Mouse (Mus musculus) ES-Bruce4 (cell line): Measurements from ENCODE around the gene Muc5ac. TPM values are rescaled to one million over a fixed set of nuclear protein-coding genes. Genes with fewer than 3 reads are reported as not detected.

Experiments used
- H3K27ac ChIP-seq: 2 replicates; pipeline ENCODE4 v1.5.1; 2012; ENCODE audit warnings: low read length, inconsistent platforms; ENCODE audit not compliant: insufficient read depth
- H3K27me3 ChIP-seq: 2 replicates; pipeline ENCODE4 v1.6.1; 2012; ENCODE audit warnings: mild to moderate bottlenecking, low read length, inconsistent platforms; ENCODE audit not compliant: control insufficient read depth, poor library complexity, insufficient read depth, severe bottlenecking
- H3K36me3 ChIP-seq: 2 replicates; pipeline ENCODE4 v1.6.1; 2012; ENCODE audit warnings: inconsistent platforms, mild to moderate bottlenecking, low read length, moderate library complexity; ENCODE audit not compliant: control insufficient read depth, poor library complexity, insufficient read depth, severe bottlenecking
- H3K4me1 ChIP-seq: one replicate; pipeline ENCODE4 v1.8.1; 2011; ENCODE audit warnings: low read length; ENCODE audit not compliant: control insufficient read depth, insufficient read depth
- H3K4me3 ChIP-seq: 2 replicates; pipeline ENCODE4 v1.5.1; 2011; ENCODE audit warnings: low read depth, mild to moderate bottlenecking, low read length
- H3K9ac ChIP-seq: 2 replicates; pipeline ENCODE4 v1.6.1; 2012; ENCODE audit warnings: low read depth, mild to moderate bottlenecking, inconsistent platforms; ENCODE audit not compliant: poor library complexity, severe bottlenecking
- H3K9me3 ChIP-seq: replicated peaks from 2 replicates; pipeline ENCODE4 v1.6.1; 2012; ENCODE audit warnings: mild to moderate bottlenecking, low read length, inconsistent platforms; ENCODE audit not compliant: control insufficient read depth, poor library complexity, insufficient read depth, severe bottlenecking
- CTCF ChIP-seq: IDR thresholded peaks from one replicate; pipeline ENCODE4 v1.8.1; 2011; ENCODE audit warnings: low read depth, low read length
- EP300 ChIP-seq: IDR thresholded peaks from 2 replicates; pipeline ENCODE4 v1.6.1; 2011; ENCODE audit warnings: low read depth, low read length; ENCODE audit not compliant: insufficient read depth
- POLR2A ChIP-seq: IDR thresholded peaks from one replicate; pipeline ENCODE4 v1.8.1; 2011; ENCODE audit warnings: low read length; ENCODE audit not compliant: insufficient read depth
- polyA plus RNA-seq: library from polyadenylated mRNA; stranded (reverse); fragments of >200 nt; gene quantifications from 2 replicates; pipeline ENCODE4 v1.2.4, GENCODE M21; 2011; ENCODE audit warnings: low read depth; ENCODE audit not compliant: missing spikeins, insufficient read depth, insufficient read length

Gene Muc5ac
- polyA plus RNA-seq, 1 experiment: not detected

DNA sequence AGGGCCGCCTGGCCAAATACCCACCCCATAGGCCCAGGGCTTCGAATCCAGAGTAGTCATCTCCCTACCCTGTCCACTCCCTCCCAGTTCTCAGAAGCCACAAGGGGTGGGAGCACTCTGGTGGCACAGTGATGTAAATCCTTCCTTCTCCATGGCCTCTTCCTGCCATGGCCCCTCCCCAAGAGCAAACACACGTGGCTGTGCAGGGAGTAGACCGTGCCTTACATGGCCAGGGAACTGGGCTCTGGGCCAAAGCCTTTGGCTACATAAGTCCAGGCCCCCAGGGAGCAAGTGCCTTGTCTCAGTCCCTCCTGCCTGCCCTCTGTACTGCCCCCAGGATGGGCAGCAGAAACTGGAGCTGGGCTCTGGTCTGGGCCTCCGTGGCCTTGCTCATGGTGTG lies 50.0 kb downstream of the Muc5ac start, which contains the start of gene Muc5b:
Gene Muc5b, plus strand, starts transcription at position 292 of the 400 bp plus-strand sequence.
- TF ChIP-seq CTCF: no peak
- no peak for TF ChIP-seq POLR2A
- Histone ChIP-seq H3K9ac (no peak within 1 kb of the TSS), H3K4me3 (no peak within 1 kb of the TSS), H3K27ac (no peak within 1 kb of the TSS), H3K4me1 (no peaks in the 10 kb centered on the region), H3K36me3 (no peaks in the 10 kb centered on the region), H3K27me3 (no peaks in the 10 kb centered on the region), H3K9me3 (no peaks in the 10 kb centered on the region)

- Histone ChIP-seq H3K9ac (no peak overlapping the region), H3K36me3 (no peaks in the 10 kb centered on the region), H3K27ac (no peak overlapping the region), H3K4me1 (no peaks in the 10 kb centered on the region), H3K9me3 (no peaks in the 10 kb centered on the region), H3K27me3 (no peaks in the 10 kb centered on the region), H3K4me3 (no peak overlapping the region)
- no peak for TF ChIP-seq CTCF
- TF ChIP-seq EP300: no peak
- no peak for TF ChIP-seq POLR2A
These were observed 51.6 kb downstream of the Muc5ac start for GRCm38 (mm10) chr7:141840354-141840753.

GRCm38 (mm10) chr7:141861046-141861445 lies 72.3 kb downstream of the Muc5ac start:
- H3K4me3 ChIP-seq: no peak overlapping the region
- no peaks in the 10 kb centered on the region for H3K27me3 ChIP-seq
- TF ChIP-seq CTCF: no peak
- no peak for TF ChIP-seq EP300
- no peak for TF ChIP-seq POLR2A
- no peaks in the 10 kb centered on the region for H3K9me3 ChIP-seq
- H3K9ac ChIP-seq: no peak overlapping the region
- H3K27ac ChIP-seq: no peak overlapping the region
- no peaks in the 10 kb centered on the region for H3K36me3 ChIP-seq
- no peaks in the 10 kb centered on the region for H3K4me1 ChIP-seq

Other genes with a start within 250 kb of the Muc5ac start
- gene Chid1, start 249.1 kb upstream of the Muc5ac start, polyA plus RNA-seq: 14.9 and 16.7 TPM in 2 replicates
- 102 and 108 TPM in 2 replicates for gene Ap2a2, start 226.8 kb upstream of the Muc5ac start, polyA plus RNA-seq
- gene Muc6, start 133.7 kb upstream of the Muc5ac start, polyA plus RNA-seq: not detected in 2 replicates
- gene Muc2, start 98.6 kb upstream of the Muc5ac start, polyA plus RNA-seq: 2.3 TPM in 2 replicates
- gene Muc5b, start 50.1 kb downstream of the Muc5ac start, polyA plus RNA-seq: not detected in 2 replicates
- 44.9 and 47.1 TPM in 2 replicates for gene Tollip, start 129.5 kb downstream of the Muc5ac start, polyA plus RNA-seq
- 0.70 and 0.75 TPM in 2 replicates for gene Brsk2, start 160.8 kb downstream of the Muc5ac start, polyA plus RNA-seq